Mouse (Mus musculus) liver, adult (tissue): Measurements from ENCODE around the gene Ttc13.

Source experiments
- GATA4 ChIP-seq: IDR thresholded peaks from 2 replicates; pipeline ENCODE4 v1.6.1; 2014; ENCODE audit warnings: mild to moderate bottlenecking, low read length; ENCODE audit not compliant: insufficient replicate concordance

Ttc13 gene

DNA sequence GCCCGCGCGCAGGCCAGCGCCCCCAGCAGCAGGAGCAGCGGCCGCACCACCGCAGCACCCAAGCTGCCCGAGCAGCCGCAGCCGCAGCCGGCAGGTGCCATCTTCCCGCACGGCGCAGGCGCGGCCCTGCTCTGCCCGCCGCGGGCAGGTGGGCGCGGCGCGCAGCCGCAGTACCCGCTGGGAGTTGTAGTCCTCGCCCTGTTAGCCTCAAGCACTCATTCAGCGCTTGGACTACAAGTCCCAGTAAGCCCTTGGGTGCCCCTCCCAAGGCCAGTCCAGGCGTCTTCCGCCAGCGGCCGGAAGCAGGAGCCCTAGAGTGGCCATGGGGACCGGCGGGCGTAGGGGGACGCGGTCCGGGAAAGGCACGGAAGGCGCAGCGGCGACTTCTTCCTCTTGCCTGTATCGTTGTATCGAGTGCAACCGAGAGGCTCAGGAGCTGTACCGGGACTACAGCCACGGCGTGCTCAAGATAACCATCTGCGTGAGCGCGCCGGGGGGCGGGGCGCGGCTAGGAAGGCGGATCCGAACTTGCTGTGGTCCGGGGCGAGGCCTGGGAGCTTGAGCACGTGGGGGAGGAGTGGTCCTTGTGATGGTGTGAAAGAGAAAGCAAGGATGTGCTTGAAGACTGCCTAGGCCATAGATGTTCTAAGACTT is at the start of gene Ttc13, which contains the start of gene Arv1:
TSS of gene Ttc13 (minus strand) at position 122 of the 654 bp plus-strand sequence.
TSS of gene Arv1 (plus strand) at position 278 of the 654 bp plus-strand sequence.
- peak; percentile 100 for TF ChIP-seq GATA4

DNA sequence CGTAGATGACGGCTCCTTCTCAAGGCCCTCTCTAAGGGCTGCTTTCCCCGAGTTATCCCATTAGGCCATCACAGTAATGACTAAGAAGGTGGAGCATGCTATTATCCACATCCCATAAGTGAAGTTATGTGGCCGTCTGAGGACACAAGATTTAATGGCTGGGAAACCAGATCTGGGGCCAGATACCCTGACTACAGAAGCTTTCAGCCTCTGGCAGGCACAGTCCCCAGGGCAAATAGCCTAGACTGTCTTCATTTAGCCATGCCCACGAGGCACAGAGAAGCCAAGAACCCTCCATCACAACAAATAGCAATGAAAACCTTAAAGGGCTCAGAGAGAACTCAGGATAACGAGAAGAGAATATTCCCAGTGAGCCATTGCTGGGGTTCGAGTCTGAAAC is 41.3 kb upstream of the Ttc13 start:
- no peak for TF ChIP-seq GATA4

DNA sequence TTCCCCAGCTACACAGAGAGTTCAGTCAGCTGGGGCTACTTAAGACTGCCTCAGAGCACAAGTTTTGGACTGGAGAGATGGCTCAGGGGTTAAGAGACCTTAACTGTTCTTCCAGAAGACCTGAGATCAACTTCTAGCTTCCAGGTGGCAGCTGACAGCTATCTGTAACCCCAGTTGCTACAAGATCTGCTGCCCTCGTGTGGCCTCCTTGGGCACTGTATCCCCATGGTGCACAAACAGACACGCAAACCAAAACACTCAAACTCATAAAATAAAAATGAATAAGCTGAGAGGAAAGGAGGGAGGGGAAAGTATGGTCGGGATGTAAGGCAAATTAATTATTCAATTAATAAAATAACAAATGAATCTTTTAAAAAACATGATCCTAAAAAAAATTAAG is 36.8 kb upstream of the Ttc13 start:
- TF ChIP-seq GATA4: no peak

DNA sequence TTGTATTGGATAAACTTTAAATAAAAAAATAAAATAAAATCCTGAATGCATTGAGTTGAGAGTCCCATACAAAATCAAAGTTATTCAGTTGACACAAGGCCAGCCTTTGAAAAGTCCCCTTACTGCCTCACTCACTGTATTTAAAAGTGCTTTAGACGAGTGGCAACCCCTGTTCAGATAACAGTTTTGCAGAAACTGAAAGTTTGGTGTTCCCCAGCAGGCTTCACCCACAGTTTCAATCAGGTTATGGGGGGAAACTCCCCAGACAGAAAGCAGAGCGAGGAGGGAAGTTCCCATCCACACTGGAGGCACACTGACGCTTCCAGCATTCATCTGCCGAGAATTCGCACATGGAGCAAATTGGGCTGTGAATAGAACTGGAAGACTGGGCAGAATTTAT is 34.8 kb upstream of the Ttc13 start:
- TF ChIP-seq GATA4: no peak

DNA sequence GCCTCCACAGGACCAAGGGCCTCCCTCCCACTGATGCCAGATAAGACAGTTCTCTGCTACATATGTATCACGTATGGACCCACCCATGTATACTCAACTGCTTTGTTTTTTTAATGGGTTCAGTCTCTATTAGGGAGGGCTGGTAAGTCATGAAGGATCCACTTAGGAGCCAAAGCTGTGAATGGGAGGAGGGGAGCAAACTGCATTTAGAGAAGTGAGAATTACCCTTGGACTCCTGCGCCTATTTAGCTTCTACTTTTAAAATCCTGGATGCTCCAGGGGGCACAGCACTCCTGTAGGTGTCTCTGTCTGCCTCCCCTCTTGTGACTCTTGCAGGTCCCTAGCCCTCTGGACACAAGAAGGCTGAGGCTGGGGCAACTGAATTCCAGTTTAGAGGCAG is 34.4 kb upstream of the Ttc13 start:
- TF ChIP-seq GATA4: no peak

DNA sequence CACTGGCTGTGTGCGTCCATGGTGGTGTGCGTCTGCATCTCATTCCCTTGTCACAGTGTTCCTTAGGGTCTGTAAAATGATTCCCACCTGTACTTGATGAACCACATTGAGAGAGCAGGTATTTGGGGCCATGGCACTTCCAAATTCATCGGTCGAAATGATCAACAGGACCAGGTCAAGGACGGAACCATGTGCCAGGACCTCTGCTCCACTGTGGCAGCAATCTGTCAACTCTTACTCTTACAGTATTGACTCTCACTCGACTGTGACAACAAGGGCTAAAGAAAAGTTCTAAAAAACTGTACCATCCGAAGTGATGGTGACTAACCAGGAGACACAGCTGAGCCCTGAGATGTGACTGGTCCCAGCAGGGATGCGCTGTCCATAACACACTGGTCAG is 33.7 kb upstream of the Ttc13 start:
- TF ChIP-seq GATA4: no peak; the same call in 1 of the 2 replicates

DNA sequence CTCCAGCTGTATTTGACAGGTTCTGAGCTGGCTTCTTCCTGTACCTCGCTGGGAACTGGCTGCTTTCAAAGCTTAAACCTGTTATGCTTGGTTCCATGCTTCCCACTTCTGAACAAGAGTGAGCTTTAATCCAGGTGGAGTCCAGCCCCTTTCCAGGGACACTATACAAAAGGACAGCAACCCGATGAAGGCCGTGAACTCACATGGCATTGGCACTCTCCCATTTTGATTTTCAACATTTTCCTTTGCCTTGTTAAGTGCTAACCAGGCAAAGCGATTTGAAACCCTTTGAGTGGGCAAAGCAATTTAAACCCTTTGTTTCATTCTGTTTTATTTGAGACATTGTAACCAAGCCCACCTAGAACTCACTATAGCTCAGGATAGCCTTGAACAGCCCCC is 33.0 kb upstream of the Ttc13 start:
- TF ChIP-seq GATA4: no peak

DNA sequence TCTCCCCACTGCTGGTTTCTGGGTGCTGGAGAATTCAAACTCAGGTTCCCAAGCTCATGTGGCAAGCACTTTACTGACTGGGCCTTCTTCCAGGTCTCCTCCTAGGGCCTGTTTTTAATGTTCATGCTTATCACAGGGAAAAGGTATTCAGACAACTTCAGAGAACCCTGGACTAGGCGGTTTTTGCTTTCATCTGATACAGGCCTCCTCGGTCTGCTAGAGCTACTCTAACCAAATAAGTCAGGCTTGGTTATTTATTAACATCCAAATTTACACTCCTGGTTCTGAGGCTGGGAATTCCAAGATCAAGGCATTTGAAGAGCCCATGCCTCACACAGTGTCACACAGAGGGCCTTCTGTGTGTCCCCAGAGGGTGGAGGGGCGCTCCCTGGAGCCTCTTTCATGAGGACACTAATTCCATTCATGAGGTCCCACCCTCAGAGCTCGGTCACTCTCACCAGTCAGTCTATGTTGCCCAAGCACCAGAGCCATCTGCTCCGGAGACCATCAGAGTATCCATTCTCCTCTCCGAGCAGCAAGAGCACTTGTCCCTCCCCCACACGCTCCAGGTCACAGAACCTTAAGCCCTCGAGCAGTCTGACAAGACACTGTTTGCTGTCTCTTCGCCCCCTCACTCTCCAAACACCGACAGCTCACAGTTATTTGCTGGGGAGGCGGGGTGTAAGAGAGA is 32.5 kb upstream of the Ttc13 start:
- no peak for TF ChIP-seq GATA4

DNA sequence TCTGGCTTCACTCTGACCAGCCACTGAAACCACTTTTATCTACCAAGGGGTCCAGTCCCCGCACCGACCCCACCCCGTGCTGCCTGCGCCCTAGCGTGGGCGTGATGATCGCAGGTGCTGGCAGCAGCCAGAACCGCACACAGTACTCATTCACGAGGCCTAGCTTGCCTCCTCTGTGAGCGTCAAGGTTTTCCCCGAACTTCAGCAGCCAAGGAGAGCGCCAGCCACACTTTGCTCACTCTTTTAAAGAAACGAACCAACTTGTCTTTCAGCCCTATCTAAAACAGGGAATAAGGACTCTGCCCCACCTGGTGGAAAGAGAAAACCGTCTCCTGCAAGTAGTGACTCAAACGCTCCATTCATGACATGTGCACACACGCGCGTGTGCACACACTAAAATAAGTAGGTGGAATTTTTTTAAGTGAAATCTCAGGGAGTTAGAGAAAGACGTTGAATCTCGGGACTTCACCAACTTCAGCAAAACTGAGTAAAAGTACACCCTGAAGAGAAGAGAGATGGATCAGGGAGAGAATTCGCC is 30.6 kb upstream of the Ttc13 start:
- no peak for TF ChIP-seq GATA4

DNA sequence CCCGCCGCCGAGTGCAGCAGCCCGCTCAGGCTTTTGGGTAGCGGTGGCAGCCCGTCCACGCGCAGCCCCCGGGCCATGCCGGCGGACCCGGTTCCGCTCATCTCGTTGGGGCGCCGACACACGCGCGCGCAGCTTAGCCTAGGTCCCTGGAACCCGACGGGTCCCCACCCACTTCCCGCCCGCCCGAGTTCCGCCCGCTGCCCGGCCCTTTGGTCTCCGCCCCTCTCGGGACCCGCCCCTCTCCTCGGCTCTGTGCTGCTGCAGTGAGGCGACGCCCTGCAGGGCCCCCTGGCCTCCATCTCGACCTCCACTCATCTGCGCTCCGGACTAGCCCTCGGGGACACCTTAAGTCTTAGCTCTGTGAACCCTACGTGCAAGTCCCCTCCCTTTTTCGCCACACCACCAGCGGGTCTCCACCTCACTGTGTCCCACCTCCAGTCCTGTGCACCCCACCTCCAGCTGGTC is 30.0 kb upstream of the Ttc13 start, which contains the start of gene Fam89a:
TSS of gene Fam89a (minus strand) at position 124 of the 465 bp plus-strand sequence.
- TF ChIP-seq GATA4: no peak

DNA sequence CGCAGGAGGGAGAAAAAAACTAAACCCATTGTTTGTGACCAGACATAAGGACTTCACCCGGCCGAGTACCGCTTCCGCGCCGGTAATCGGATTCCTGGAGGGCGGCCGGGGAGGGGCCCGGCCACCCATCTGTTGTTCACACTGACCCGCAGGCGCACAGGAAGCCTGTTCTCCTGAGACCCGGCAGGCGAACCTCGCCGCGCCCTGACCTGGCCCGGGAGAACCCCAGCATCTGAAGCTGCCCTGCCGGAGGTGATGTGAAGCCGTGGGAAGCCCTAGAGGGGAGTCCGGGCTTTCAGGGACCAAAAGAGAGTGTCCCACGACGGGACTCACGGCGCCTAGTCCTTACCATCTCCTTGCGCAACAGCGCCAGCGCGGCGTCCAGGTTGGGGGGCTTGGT is 29.4 kb upstream of the Ttc13 start:
- no peak for TF ChIP-seq GATA4

DNA sequence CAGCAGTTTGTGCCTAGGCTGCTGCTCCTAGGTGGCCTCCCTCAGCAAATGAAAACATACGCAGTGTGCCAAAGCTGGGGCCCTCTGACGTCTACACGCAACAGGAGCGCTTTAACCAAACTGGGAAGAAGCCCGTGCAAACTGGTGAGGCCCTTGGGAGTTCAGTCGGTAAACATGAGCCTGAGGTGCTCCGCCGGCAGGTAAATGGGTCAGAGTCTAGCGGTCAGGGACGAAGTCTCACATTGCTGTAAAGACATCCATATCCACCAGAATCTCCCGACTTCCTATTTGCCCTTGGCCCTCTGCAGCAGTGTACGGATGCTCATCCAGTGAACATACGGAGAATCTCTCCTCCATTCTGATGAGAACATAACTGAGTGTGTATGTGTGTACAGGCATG is 24.9 kb upstream of the Ttc13 start:
- TF ChIP-seq GATA4: no peak

DNA sequence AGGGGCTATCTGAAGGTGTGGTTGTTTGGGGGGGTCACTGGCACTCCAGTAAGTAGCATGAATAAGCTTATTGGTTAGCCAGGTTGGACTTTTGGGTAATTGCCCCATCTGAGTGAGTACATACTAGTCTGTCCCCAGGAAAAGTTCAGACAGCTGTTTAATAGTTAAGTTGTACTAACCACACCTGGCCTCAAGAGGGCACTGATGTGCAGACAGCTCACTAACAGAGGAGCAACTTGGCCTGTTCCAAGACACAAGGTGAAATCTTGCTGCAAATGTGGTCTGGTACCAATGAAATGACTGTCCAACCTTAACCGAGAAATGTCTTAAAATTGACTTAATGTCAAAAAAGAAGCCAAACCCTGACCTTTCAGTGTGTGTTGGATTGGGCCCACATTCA is 17.5 kb upstream of the Ttc13 start:
- TF ChIP-seq GATA4: no peak

DNA sequence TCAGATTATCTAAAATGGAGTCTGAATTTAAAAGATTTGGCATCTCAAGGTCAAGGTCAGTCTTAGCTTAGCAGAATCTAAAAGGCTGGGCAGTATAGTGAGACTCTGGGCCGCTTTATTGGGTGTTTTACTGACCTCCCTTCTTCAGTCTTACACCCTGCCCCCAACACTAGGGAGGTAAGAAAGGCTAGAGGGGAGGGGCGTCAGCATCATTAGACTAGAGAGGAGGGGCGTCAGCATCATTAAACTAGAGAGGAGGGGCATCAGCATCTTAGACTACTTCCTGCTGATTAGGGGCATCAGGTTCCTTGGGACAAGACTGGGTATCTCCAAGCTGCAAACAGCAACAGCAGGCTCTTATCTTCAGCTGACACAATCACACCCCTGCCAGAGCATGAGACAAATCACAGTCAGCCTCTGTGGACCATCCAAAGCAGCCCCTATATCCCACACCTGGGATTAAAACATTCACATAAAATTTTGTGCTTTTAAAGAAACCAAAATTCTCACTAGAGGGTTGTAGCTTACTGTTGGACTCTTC is 13.7 kb upstream of the Ttc13 start:
- TF ChIP-seq GATA4: no peak

DNA sequence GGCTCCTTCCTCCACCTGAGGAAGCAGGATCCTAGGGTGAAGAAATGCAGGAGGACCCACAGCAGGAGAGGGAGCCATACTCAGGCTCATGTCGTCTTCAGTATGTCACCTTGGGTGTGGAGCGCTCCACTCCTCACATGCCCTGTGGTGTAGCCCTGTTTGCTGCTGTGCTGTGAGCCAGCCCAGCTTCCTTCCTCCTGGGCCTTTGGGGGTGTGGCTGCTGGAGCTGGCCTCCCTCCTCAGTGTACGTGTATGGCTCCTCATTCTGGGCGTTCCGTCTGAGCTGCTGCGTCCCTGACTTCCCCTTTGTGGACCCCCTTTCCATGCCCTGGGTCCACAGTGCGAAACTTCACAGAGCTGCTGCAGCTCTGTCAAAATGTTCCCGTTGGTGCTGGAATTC is 11.0 kb upstream of the Ttc13 start:
- no peak for TF ChIP-seq GATA4

DNA sequence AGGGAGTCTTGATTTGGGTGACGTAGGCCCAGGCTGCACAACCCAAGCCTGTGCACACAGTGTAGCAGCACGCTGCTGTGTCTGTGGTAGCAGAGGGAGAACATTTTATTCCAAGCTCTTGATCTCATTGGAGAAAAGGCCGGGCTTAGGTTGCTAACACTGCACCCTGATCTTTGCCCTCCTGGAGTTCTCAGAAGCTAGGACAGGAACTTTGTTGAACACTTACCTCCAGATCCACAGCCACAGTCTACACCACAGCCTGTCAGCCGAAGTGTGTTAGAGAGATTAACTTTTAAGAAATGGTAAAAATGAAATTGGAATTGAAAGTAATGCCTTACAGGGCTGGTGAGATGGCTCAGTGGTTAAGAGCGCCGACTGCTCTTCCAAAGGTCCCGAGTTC is 2.5 kb upstream of the Ttc13 start:
- no peak for TF ChIP-seq GATA4
